Mouse (Mus musculus): Measurements from ENCODE around the gene Cnga4.

DNA sequence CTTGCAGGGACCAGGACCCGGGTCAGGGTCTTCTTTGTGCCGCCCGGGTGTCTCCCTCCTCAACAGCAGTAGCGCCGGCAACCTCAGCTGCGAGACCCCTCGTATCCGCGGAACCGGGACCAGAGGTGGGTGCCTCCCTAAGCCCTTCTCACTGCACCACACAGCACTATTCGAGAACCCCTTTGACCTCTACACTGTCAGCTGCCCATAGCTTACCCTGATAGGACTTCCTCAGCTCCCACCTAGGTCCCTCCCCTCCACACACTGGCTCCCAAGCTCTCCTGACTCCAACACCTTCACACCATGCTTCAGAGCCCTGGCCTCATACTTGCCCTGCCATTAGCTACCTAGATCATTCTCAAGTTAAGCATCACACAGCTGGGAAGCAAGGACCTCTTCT lies 21.7 kb downstream of the Cnga4 start:
- TF ChIP-seq POLR2A (IDR thresholded peaks at IDR 0.05; ENCODE audit: borderline replicate concordance, extremely low read depth, insufficient read depth, insufficient read length, poor library complexity, severe bottlenecking), result no peak
- no peak for TF ChIP-seq CTCF (IDR thresholded peaks at IDR 0.05; ENCODE audit: borderline replicate concordance, extremely low read depth, insufficient read depth, insufficient read length)

Data from brain, embryonic 14.5 days (tissue).